Mouse (Mus musculus) cortical plate, adult 2 months (tissue): ENCODE measurements around the gene Sardh. TPM values are rescaled to one million over a fixed set of nuclear protein-coding genes. Genes with fewer than 3 reads are reported as not detected.

Experiments used
- H3K27ac ChIP-seq: fragments of 200-500 bp; 2 replicates; pipeline ENCODE4 v1.5.1; 2012; ENCODE audit warnings: low read length, control low read depth, inconsistent platforms; ENCODE audit not compliant: insufficient read depth
- H3K4me1 ChIP-seq: fragments of 200-500 bp; 2 replicates; pipeline ENCODE4 v1.6.1; 2011; ENCODE audit warnings: low read length; ENCODE audit not compliant: control insufficient read depth, insufficient read depth
- H3K4me3 ChIP-seq: fragments of 200-500 bp; 2 replicates; pipeline ENCODE4 v1.5.1; 2011; ENCODE audit warnings: mild to moderate bottlenecking, low read length, control low read depth; ENCODE audit not compliant: insufficient read depth
- CTCF ChIP-seq: fragments of 200-500 bp; IDR thresholded peaks from 2 replicates; pipeline ENCODE4 v1.5.1; 2011; ENCODE audit warnings: mild to moderate bottlenecking, control low read depth, low read length; ENCODE audit not compliant: insufficient read depth; ENCODE audit errors: extremely low read depth
- POLR2A ChIP-seq: fragments of 200-500 bp; IDR thresholded peaks from 2 replicates; pipeline ENCODE4 v1.6.1; 2011; ENCODE audit warnings: mild to moderate bottlenecking, low read length, control low read depth; ENCODE audit not compliant: insufficient read depth; ENCODE audit errors: extremely low read depth
- polyA plus RNA-seq: library from polyadenylated mRNA; depleted of rRNA; stranded (reverse); fragments of >200 nt; gene quantifications from 2 replicates; pipeline ENCODE4 v1.2.3, GENCODE M21; 2012; rRNA removed

The Sardh gene
- polyA plus RNA-seq, 1 experiment: 8.3 TPM

DNA sequence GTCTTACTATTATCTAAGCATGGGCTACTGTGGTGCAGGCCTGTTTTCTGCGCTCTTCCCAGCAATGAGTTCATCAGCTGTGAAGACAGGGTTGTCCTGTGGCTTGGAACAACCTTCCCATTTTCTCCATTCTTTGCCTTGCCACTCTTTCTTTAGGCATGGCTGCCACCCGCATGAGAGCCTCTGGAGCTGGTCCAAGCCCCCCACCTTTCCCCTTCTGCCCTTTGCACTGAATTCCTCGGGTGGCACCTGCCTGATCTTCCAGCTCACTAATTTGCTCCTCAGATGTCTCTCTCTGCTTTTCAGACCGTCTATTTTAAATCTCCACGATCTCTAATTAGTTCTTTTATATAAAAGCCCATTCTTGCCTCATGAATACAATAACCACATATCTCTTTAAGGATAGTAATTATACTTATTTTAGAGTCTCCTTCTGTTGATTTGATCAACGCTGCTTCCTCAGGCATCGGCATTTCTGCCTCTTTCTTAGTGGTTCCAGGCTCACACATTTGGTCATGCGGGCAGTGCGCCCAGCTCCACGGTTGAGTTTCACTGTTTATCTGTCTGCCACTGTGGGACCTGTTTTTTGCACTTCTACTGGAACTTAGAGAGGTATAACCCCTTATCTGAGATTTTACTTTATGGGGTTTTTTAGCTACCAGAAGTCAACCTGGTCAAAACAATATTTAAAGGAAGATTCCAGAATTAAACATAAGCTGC, 93.5 kb downstream of the Sardh start:
- Histone ChIP-seq H3K27ac (no peak overlapping the region), H3K4me3 (no peak overlapping the region), H3K4me1 (peaks cover 2% of the 10 kb centered on the region; the same call in 1 of the 2 replicates)
- TF ChIP-seq CTCF: no peak
- TF ChIP-seq POLR2A: no peak

- peaks cover 2% of the 10 kb centered on the region; the same call in 1 of the 2 replicates for H3K4me1 ChIP-seq
- H3K4me3 ChIP-seq: no peak overlapping the region
- no peak for TF ChIP-seq CTCF
- no peak for TF ChIP-seq POLR2A
- H3K27ac ChIP-seq: no peak overlapping the region
These were observed 98.7 kb downstream of the Sardh start for GRCm38 (mm10) chr2:27149457-27149856.

DNA sequence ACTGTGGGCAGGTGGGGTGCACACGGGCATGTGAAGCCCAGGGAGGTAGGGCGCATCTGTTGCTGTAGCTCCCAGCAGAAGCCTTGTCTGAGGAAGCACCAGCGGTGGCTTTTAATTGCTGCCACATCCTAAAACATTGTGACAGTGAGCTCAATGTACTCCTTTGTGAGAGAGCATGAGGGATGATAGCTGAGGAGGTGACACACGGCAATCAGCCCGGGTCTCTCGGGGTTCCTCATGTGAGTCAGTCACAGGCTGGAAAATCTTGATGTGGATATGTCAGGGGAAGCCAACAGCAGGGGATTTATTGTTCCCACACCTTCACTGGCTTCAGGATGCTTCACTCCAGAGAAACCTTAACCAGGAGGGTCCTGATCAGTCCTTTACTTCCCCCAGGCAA, 101.3 kb downstream of the Sardh start:
- H3K27ac ChIP-seq: no peak overlapping the region
- TF ChIP-seq POLR2A (no peak), CTCF (no peak)
- no peak overlapping the region for H3K4me3 ChIP-seq
- H3K4me1 ChIP-seq: peaks cover 2% of the 10 kb centered on the region; the same call in 1 of the 2 replicates

- TF ChIP-seq CTCF (no peak), POLR2A (no peak)
- peaks cover 2% of the 10 kb centered on the region; the same call in 1 of the 2 replicates for H3K4me1 ChIP-seq
- no peak overlapping the region for H3K4me3 ChIP-seq
- no peak overlapping the region for H3K27ac ChIP-seq
These were observed 103.2 kb downstream of the Sardh start for GRCm38 (mm10) chr2:27144957-27145356.

GRCm38 (mm10) chr2:27141950-27142693, 106.0 kb downstream of the Sardh start, which contains the start of gene Fam163b:
Fam163b (minus strand) TSS chr2:27142491.
- peak within 1 kb of the TSS; percentile 56 for H3K4me3 ChIP-seq
- no peaks in the 10 kb centered on the region; the same call in 1 of the 2 replicates for H3K4me1 ChIP-seq
- H3K27ac ChIP-seq: peak within 1 kb of the TSS; percentile 73
- peak; percentile 58; the same call in 1 of the 2 replicates for TF ChIP-seq POLR2A
- TF ChIP-seq CTCF: no peak

Other genes with a start within 250 kb of the Sardh start
- gene Cacfd1, start 238.4 kb downstream of the Sardh start, polyA plus RNA-seq: 63.7 and 64.1 TPM in 2 replicates
- gene Slc2a6, start 220.3 kb downstream of the Sardh start, polyA plus RNA-seq: 43.2 and 46.6 TPM in 2 replicates
- 0.51 and 0.69 TPM in 2 replicates for gene Mymk, start 176.2 kb downstream of the Sardh start, polyA plus RNA-seq
- gene Adamtsl2, start 169.0 kb downstream of the Sardh start, polyA plus RNA-seq: 32.0 and 36.7 TPM in 2 replicates
- gene Fam163b, start 105.8 kb downstream of the Sardh start, polyA plus RNA-seq: 129 and 142 TPM in 2 replicates
- 0.23 and 0.31 TPM in 2 replicates for gene Dbh, start 83.1 kb downstream of the Sardh start, polyA plus RNA-seq
- 10.4 and 11.0 TPM in 2 replicates for gene Vav2, start 178.7 kb upstream of the Sardh start, polyA plus RNA-seq
- gene Brd3os, start 194.0 kb upstream of the Sardh start, polyA plus RNA-seq: 48.0 and 48.2 TPM in 2 replicates